ENCODE assay signal across 9 mouse cellular contexts in genomic region chr12:61524183-61524651, GRCm38 (mm10). TPM values are rescaled to one million over a fixed set of nuclear protein-coding genes. Genes with fewer than 3 reads are reported as not detected.
DNase-seq lines count a peak whose midpoint lies in the region; ATAC-seq lines count a peak whose summit lies in the region.
"Had no signal": no experiment of that assay in that cellular context is flagged by ENCODE, and none has a peak within 500 bp of the region (broad histone marks: within the 10 kb centered on the region; RNA-seq: fewer than 3 reads in every experiment).

No protein-coding gene starts in this region.

- no peaks in the 10 kb centered on the region for H3K9me3 ChIP-seq in kidney, embryonic 15.5 days (replicated peaks)
- H3K9me3 ChIP-seq in hindbrain, embryonic 12.5 days (replicated peaks): no peaks in the 10 kb centered on the region
- H3K9me3 ChIP-seq in limb, embryonic 13.5 days: no peaks in the 10 kb centered on the region

- no peaks in the 10 kb centered on the region for H3K36me3 ChIP-seq in kidney, embryonic 15.5 days
- H3K36me3 ChIP-seq in hindbrain, embryonic 12.5 days: no peaks in the 10 kb centered on the region
- no peaks in the 10 kb centered on the region for H3K36me3 ChIP-seq in limb, embryonic 13.5 days

- H3K4me2 ChIP-seq in kidney, embryonic 15.5 days: peak overlapping the region; percentile 86
- peak overlapping the region; percentile 84 for H3K4me2 ChIP-seq in hindbrain, embryonic 12.5 days (replicated peaks)
- H3K4me2 ChIP-seq in limb, embryonic 13.5 days (replicated peaks): peak overlapping the region; percentile 82

- no peak for DNase-seq in kidney, postnatal 36 days
- DNase-seq in embryo, embryonic 10 days (ENCODE audit: low spot score): peak; percentile 47
- peak; percentile 61 for DNase-seq in right cerebral cortex, postnatal 25 days
- DNase-seq in MN1 (ENCODE audit: low spot score): no peak

- H3K27ac ChIP-seq in kidney, embryonic 15.5 days: no peak overlapping the region
- peak overlapping the region; percentile 40 for H3K27ac ChIP-seq in hindbrain, embryonic 12.5 days
- H3K27ac ChIP-seq in limb, embryonic 13.5 days: no peak overlapping the region
- H3K27ac ChIP-seq: liver, embryonic 14.5 days had no signal

- peaks cover 25% of the 10 kb centered on the region for H3K4me1 ChIP-seq in kidney, embryonic 15.5 days
- peaks cover 11% of the 10 kb centered on the region; the same call in 1 of the 2 replicates for H3K4me1 ChIP-seq in hindbrain, embryonic 12.5 days
- H3K4me1 ChIP-seq in limb, embryonic 13.5 days: peaks cover 26% of the 10 kb centered on the region

- peaks cover 57% of the 10 kb centered on the region for H3K27me3 ChIP-seq in kidney, embryonic 15.5 days
- H3K27me3 ChIP-seq in hindbrain, embryonic 12.5 days: peaks cover 42% of the 10 kb centered on the region
- H3K27me3 ChIP-seq in limb, embryonic 13.5 days: peaks cover 49% of the 10 kb centered on the region

- under 1% methylated on average over 33 of the region's 33 CpGs for WGBS in kidney, embryonic 15.5 days
- WGBS in hindbrain, embryonic 12.5 days: under 1% methylated on average over 33 of the region's 33 CpGs
- 1% methylated on average over 33 of the region's 33 CpGs for WGBS in limb, embryonic 13.5 days

- H3K9ac ChIP-seq in kidney, embryonic 15.5 days: 0 out of 2 replicates have a peak overlapping the region, but pooled peaks have one; percentile 31
- peak overlapping the region; percentile 76 for H3K9ac ChIP-seq in hindbrain, embryonic 12.5 days
- peak overlapping the region; percentile 57 for H3K9ac ChIP-seq in limb, embryonic 13.5 days
- H3K9ac ChIP-seq: liver, embryonic 14.5 days had no signal

- H3K4me3 ChIP-seq in kidney, embryonic 15.5 days (replicated peaks): peak overlapping the region; percentile 58
- H3K4me3 ChIP-seq in hindbrain, embryonic 12.5 days: peak overlapping the region; percentile 66
- H3K4me3 ChIP-seq in limb, embryonic 13.5 days: peak overlapping the region; percentile 62

- ATAC-seq in kidney, embryonic 15.5 days (replicated peaks; ENCODE audit: low FRiP score): no peak
- no peak for ATAC-seq in hindbrain, embryonic 12.5 days (ENCODE audit: low FRiP score)
- ATAC-seq in limb, embryonic 13.5 days (ENCODE audit: low FRiP score, low read depth): no peak; the same call in 1 of the 2 replicates
- no peak for ATAC-seq in monocyte, adult 5-6 weeks (replicated peaks; ENCODE audit: insufficient number of reproducible peaks, low FRiP score, low TSS enrichment, poor library complexity, severe bottlenecking)

RNA-seq across cellular contexts. Expression of gene Lrfn5, which starts 1.3 kb away (rescaled TPM):
- polyA plus RNA-seq in kidney, embryonic 15.5 days (2015; fragmentation: Nextera tagmentation; extraction: Ambion mirVana): 2.2 and 2.8 TPM in 2 replicates
- 16.8 and 18.1 TPM in 2 replicates for polyA plus RNA-seq in hindbrain, embryonic 12.5 days (2016; fragmentation: Nextera tagmentation; extraction: Ambion mirVana)
- polyA plus RNA-seq in limb, embryonic 13.5 days (2015; fragmentation: Nextera tagmentation; extraction: Ambion mirVana): 3.7 and 3.8 TPM in 2 replicates
- total RNA-seq in monocyte, adult 5-6 weeks (2017): not detected in 3 replicates

Comparison
In these comparisons a context has a peak if more than half of its experiments do, and no peak if none do; other contexts are left out.
1. DNase-seq: peak in embryo, embryonic 10 days (single experiment) and right cerebral cortex, postnatal 25 days (single experiment); none in kidney, postnatal 36 days (0 of 2) and MN1 (single experiment).
2. Peak in every context shown above with its lines, with median percentiles within 50 percentile points of each other: H3K4me2 ChIP-seq, H3K4me3 ChIP-seq and H3K9ac ChIP-seq.